Mouse (Mus musculus) heart, embryonic 14.5 days (tissue): Measurements from ENCODE around the gene Dock7. TPM values are rescaled to one million over a fixed set of nuclear protein-coding genes. Genes with fewer than 3 reads are reported as not detected.
"Not testable (repeated sequence)": the region's sequence is repeated elsewhere in the genome, so short reads cannot be mapped to it uniquely, and the experiment has no call there.

ENCODE experiments used
- ATAC-seq: fragments of 200-750 bp; cut with Nextera tagmentation; 2 replicates; pipeline ENCODE4 v1.8.0; 2017; ENCODE audit warnings: low read depth, moderate TSS enrichment; ENCODE audit not compliant: insufficient number of reproducible peaks, insufficient read depth, low FRiP score
- H3K27ac ChIP-seq, 2 experiments: fragments of 200-500 bp in 1 of 2; fragments of 300-500 bp in 1 of 2; sonication (generic) in 1 of 2; replicated peaks in 1 of 2; 2 replicates each; pipeline ENCODE4 v1.5.1; 2012 to 2014; ENCODE audit warnings: low read depth in 2 of 2, low read length in 2 of 2, control low read depth in 1 of 2, mild to moderate bottlenecking in 1 of 2, mixed read lengths in 1 of 2; ENCODE audit not compliant: control insufficient read depth in 1 of 2, insufficient read depth in 1 of 2
- H3K27me3 ChIP-seq: fragments of 300-500 bp; sonication (generic); 2 replicates; pipeline ENCODE4 v1.6.1; 2014; ENCODE audit warnings: mild to moderate bottlenecking, low read length, control low read depth; ENCODE audit not compliant: control insufficient read depth, insufficient read depth
- H3K36me3 ChIP-seq: fragments of 300-500 bp; sonication (generic); 2 replicates; pipeline ENCODE4 v1.6.1; 2014; ENCODE audit warnings: mild to moderate bottlenecking, control low read depth, low read length, mixed read lengths; ENCODE audit not compliant: control insufficient read depth, insufficient read depth
- H3K4me1 ChIP-seq, 2 experiments: fragments of 200-500 bp in 1 of 2; fragments of 300-500 bp in 1 of 2; sonication (generic) in 1 of 2; 2 replicates each; pipeline ENCODE4 v1.6.1; 2012 to 2014; ENCODE audit warnings: low read length in 2 of 2, control low read depth in 1 of 2, mixed read lengths in 1 of 2; ENCODE audit not compliant: control insufficient read depth in 2 of 2, insufficient read depth in 2 of 2
- H3K4me2 ChIP-seq: fragments of 300-500 bp; sonication (generic); 2 replicates; pipeline ENCODE4 v1.6.1; 2014; ENCODE audit warnings: mild to moderate bottlenecking, low read length
- H3K4me3 ChIP-seq, 2 experiments: fragments of 200-500 bp in 1 of 2; fragments of 300-500 bp in 1 of 2; sonication (generic) in 1 of 2; 2 replicates each; pipeline ENCODE4 v1.5.1; 2012 to 2014; ENCODE audit warnings: low read length in 2 of 2, mild to moderate bottlenecking in 2 of 2, control low read depth in 1 of 2, low read depth in 1 of 2, moderate library complexity in 1 of 2; ENCODE audit not compliant: control insufficient read depth in 1 of 2, insufficient read depth in 1 of 2
- H3K9ac ChIP-seq: fragments of 300-500 bp; sonication (generic); 2 replicates; pipeline ENCODE4 v1.6.1; 2014; ENCODE audit warnings: mild to moderate bottlenecking, low read length
- H3K9me3 ChIP-seq: fragments of 300-500 bp; sonication (generic); 2 replicates; pipeline ENCODE4 v1.6.1; 2016; ENCODE audit warnings: low read length, control low read depth; ENCODE audit not compliant: control insufficient read depth
- WGBS: fragments of 180-500 bp; shearing (Covaris S2); extraction: QIAGEN DNeasy Blood & Tissue Kit; methylation state at CpG from one replicate; pipeline ENCODE4 v1.1.7; 2014; 5-methylcytosine and 5-hydroxymethylcytosine counted together
- polyA plus RNA-seq: library from polyadenylated mRNA; unstranded; fragments of >200 nt; fragmentation: Nextera tagmentation; extraction: Ambion mirVana; gene quantifications from 2 replicates; pipeline ENCODE4 v1.2.1, GENCODE M21; 2014

The Dock7 gene
- polyA plus RNA-seq, 1 experiment from 2014 or later, result 34.4 TPM

- Histone ChIP-seq H3K9ac (no peak overlapping the region), H3K4me3 (no peak overlapping the region), H3K36me3 (peaks cover 33% of the 10 kb centered on the region), H3K27me3 (no peaks in the 10 kb centered on the region), H3K4me1 (no peaks in the 10 kb centered on the region), H3K4me2 (no peak overlapping the region), H3K27ac (no peak overlapping the region), H3K9me3 (no peaks in the 10 kb centered on the region)
- 91% methylated on average over 2 of the region's 2 CpGs for WGBS
- no peak for ATAC-seq
Measured at GRCm38 (mm10) chr4:99005574-99005973, 115.1 kb downstream of the Dock7 start.

DNA sequence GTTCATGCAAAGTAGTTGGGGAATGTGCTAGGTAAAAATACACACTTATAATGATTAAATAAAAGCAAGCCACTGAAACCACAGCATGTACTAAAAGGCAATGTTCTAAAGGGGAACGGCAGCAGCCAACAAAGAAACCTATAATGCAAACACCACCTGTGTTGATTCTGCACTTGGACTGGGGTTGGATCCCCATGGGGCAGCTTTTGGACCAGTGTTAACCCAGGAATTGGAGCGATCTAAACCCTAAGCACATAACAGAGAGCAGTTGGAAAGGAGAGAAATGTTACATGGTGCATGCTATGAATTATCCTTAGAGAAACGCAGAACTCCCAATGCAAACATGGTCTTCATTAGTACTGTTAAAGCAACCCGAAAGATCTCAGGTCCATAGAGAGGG is 127.2 kb downstream of the Dock7 start:
- Histone ChIP-seq H3K27ac (no peak overlapping the region), H3K4me2 (no peak overlapping the region), H3K4me1 (no peaks in the 10 kb centered on the region), H3K27me3 (no peaks in the 10 kb centered on the region), H3K4me3 (no peak overlapping the region), H3K36me3 (peaks cover 13% of the 10 kb centered on the region), H3K9ac (no peak overlapping the region), H3K9me3 (no peaks in the 10 kb centered on the region)
- ATAC-seq, result no peak
- WGBS, result 91% methylated on average over 4 of the region's 4 CpGs

GRCm38 (mm10) chr4:98984701-98985100 is 136.0 kb downstream of the Dock7 start:
- H3K27ac ChIP-seq, result no peak overlapping the region
- no peak overlapping the region for H3K9ac ChIP-seq
- ATAC-seq, result no peak
- no peak overlapping the region for H3K4me2 ChIP-seq
- no peak overlapping the region for H3K4me3 ChIP-seq
- WGBS, result 77% methylated on average over 8 of the region's 8 CpGs
- no peaks in the 10 kb centered on the region for H3K9me3 ChIP-seq
- H3K36me3 ChIP-seq, result peaks cover 49% of the 10 kb centered on the region
- H3K27me3 ChIP-seq, result no peaks in the 10 kb centered on the region
- no peaks in the 10 kb centered on the region for H3K4me1 ChIP-seq

DNA sequence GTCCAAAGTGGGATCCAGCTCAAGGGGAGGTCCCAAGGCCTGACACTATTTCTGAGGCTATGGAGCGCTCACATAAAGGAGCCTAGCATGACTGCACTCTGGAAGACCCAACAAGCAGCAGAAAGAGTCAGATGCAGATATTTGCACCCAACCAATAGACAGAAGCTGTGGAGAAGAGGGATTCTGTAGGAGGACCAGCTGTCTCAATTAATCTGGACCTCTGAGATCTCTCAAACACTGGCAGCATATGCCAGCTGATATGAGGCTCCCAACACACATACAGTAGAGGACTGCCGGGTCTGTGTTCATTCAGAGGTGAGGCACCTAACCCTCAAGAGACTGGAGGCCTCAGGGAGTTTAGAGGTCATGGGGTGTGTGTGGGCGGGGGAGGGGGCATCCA is 140.7 kb downstream of the Dock7 start:
- WGBS, result 78% methylated on average over 3 of the region's 3 CpGs
- not testable (repeated sequence) for H3K4me3 ChIP-seq, ATAC-seq, H3K4me1 ChIP-seq, H3K9me3 ChIP-seq, H3K27me3 ChIP-seq, H3K9ac ChIP-seq, H3K4me2 ChIP-seq, H3K27ac ChIP-seq
- peaks cover 37% of the 10 kb centered on the region for H3K36me3 ChIP-seq

GRCm38 (mm10) chr4:98978693-98979092 is 142.0 kb downstream of the Dock7 start:
- 77% methylated on average over 2 of the region's 2 CpGs for WGBS
- H3K9ac ChIP-seq, result no peak overlapping the region
- no peak overlapping the region for H3K27ac ChIP-seq
- H3K36me3 ChIP-seq, result peaks cover 33% of the 10 kb centered on the region
- no peaks in the 10 kb centered on the region for H3K4me1 ChIP-seq
- H3K9me3 ChIP-seq, result no peaks in the 10 kb centered on the region
- no peaks in the 10 kb centered on the region for H3K27me3 ChIP-seq
- H3K4me2 ChIP-seq, result no peak overlapping the region
- H3K4me3 ChIP-seq, result no peak overlapping the region
- no peak for ATAC-seq

DNA sequence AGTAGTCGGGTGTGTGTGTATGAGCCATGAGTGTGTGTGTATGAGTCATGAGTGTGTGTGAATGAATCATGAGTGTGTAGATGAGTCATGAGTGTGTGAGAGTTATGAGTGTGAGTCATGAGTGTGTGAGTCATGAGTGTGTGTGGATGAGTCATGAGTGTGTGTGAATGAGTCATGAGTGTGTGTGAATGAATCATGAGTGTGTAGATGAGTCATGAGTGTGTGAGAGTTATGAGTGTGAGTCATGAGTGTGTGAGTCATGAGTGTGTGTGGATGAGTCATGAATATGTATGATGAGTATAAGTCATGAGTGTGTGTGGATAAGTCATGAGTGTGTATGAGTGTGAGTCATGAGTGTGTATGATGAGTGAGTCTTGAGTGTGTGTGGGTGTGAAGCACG is 142.4 kb downstream of the Dock7 start:
- not testable (repeated sequence) for H3K4me1 ChIP-seq, H3K27ac ChIP-seq, H3K9ac ChIP-seq, H3K4me2 ChIP-seq, H3K4me3 ChIP-seq, H3K27me3 ChIP-seq, ATAC-seq, H3K9me3 ChIP-seq
- peaks cover 37% of the 10 kb centered on the region for H3K36me3 ChIP-seq
- WGBS, result 89% methylated on average over 2 of the region's 2 CpGs

- no peaks in the 10 kb centered on the region for H3K9me3 ChIP-seq
- H3K9ac ChIP-seq, result no peak overlapping the region
- no peaks in the 10 kb centered on the region for H3K4me1 ChIP-seq
- no peak overlapping the region for H3K4me3 ChIP-seq
- no peak for ATAC-seq
- no peak overlapping the region for H3K4me2 ChIP-seq
- 72% methylated on average over 8 of the region's 8 CpGs for WGBS
- no peak overlapping the region for H3K27ac ChIP-seq
- H3K36me3 ChIP-seq, result peaks cover 62% of the 10 kb centered on the region
- no peaks in the 10 kb centered on the region for H3K27me3 ChIP-seq
Measured at GRCm38 (mm10) chr4:98975741-98976140, 145.0 kb downstream of the Dock7 start.

DNA sequence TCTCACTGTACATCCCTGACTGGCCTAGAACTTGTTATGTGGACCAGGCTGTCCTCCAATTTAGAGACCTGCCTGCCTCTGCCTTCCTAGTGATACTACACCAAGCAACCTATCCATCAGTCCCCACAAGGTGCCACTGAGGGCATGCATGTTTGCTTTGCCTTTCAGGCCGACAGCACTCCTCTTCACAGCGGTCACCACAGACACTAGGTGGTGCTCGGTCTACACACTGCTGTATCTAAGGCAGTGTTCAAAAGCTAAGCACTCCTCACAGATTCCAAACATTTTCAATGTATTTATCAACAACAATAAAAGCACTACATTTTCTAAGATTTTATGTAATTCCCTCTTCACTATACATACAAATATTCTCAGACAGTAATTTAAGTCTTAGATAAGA is 150.8 kb downstream of the Dock7 start:
- H3K9ac ChIP-seq, result no peak overlapping the region
- no peak overlapping the region for H3K4me2 ChIP-seq
- no peaks in the 10 kb centered on the region for H3K9me3 ChIP-seq
- H3K27ac ChIP-seq, result no peak overlapping the region
- WGBS, result 89% methylated on average over 3 of the region's 3 CpGs
- no peaks in the 10 kb centered on the region for H3K4me1 ChIP-seq
- no peak overlapping the region for H3K4me3 ChIP-seq
- no peak for ATAC-seq
- no peaks in the 10 kb centered on the region for H3K27me3 ChIP-seq
- H3K36me3 ChIP-seq, result peaks cover 92% of the 10 kb centered on the region
